Mouse (Mus musculus) midbrain, postnatal 0 days (tissue): ENCODE measurements at regions not wholly inside any gene's neighbourhood (a gene's known extent, or its start where the extent isn't known, plus 50 kb on each side); places are given as distances from the start of the nearest gene placed in this dataset.

Source experiments
- ATAC-seq: fragments of 200-750 bp; cut with Nextera tagmentation; 2 replicates; pipeline ENCODE4 v1.8.0; 2017; ENCODE audit warnings: moderate number of reproducible peaks, mild to moderate bottlenecking, moderate TSS enrichment, moderate library complexity; ENCODE audit not compliant: low FRiP score
- DNase-seq: peaks from one replicate; pipeline ENCODE4 v3.0.0-alpha.2; 2015; ENCODE audit warnings: low spot score
- H3K27ac ChIP-seq: fragments of 300-500 bp; sonication (generic); 2 replicates; pipeline ENCODE4 v1.5.1; 2014; ENCODE audit warnings: low read depth, mild to moderate bottlenecking, low read length, mixed read lengths
- H3K27me3 ChIP-seq: fragments of 300-500 bp; sonication (generic); 2 replicates; pipeline ENCODE4 v1.6.1; 2014; ENCODE audit warnings: low read length, control low read depth, mixed read lengths; ENCODE audit not compliant: insufficient read depth
- H3K36me3 ChIP-seq: fragments of 300-500 bp; sonication (generic); 2 replicates; pipeline ENCODE4 v1.6.1; 2014; ENCODE audit warnings: low read length, control low read depth, mixed read lengths; ENCODE audit not compliant: insufficient read depth
- H3K4me1 ChIP-seq: fragments of 300-500 bp; sonication (generic); 2 replicates; pipeline ENCODE4 v1.6.1; 2014; ENCODE audit warnings: mild to moderate bottlenecking, control low read depth, antibody characterized with exemption, low read length, mixed read lengths; ENCODE audit not compliant: insufficient read depth
- H3K4me2 ChIP-seq: fragments of 300-500 bp; sonication (generic); 2 replicates; pipeline ENCODE4 v1.6.1; 2014; ENCODE audit warnings: low read depth, mild to moderate bottlenecking, low read length, mixed read lengths; ENCODE audit not compliant: poor library complexity, severe bottlenecking
- H3K4me3 ChIP-seq: fragments of 300-500 bp; sonication (generic); 2 replicates; pipeline ENCODE4 v1.5.1; 2014; ENCODE audit warnings: low read depth, mild to moderate bottlenecking, low read length, moderate library complexity
- H3K9ac ChIP-seq: fragments of 300-500 bp; sonication (generic); replicated peaks from 2 replicates; pipeline ENCODE4 v1.6.1; 2014; ENCODE audit warnings: mild to moderate bottlenecking, low read length, moderate library complexity, mixed read lengths; ENCODE audit not compliant: poor library complexity, severe bottlenecking
- H3K9me3 ChIP-seq: fragments of 300-500 bp; sonication (generic); 2 replicates; pipeline ENCODE4 v1.6.1; 2016; ENCODE audit warnings: low read length, control low read depth
- CTCF ChIP-seq: IDR thresholded peaks from 2 replicates; pipeline ENCODE4 v1.5.1; 2016; ENCODE audit warnings: antibody characterized with exemption, mild to moderate bottlenecking
- WGBS: fragments of 180-500 bp; shearing (Covaris S2); extraction: QIAGEN DNeasy Blood & Tissue Kit; methylation state at CpG from one replicate; pipeline ENCODE4 v1.1.7; 2014; 5-methylcytosine and 5-hydroxymethylcytosine counted together

- Histone ChIP-seq H3K4me2 (no peak overlapping the region), H3K9me3 (no peaks in the 10 kb centered on the region), H3K4me1 (no peaks in the 10 kb centered on the region), H3K36me3 (no peaks in the 10 kb centered on the region), H3K9ac (no peak overlapping the region), H3K27ac (no peak overlapping the region), H3K4me3 (no peak overlapping the region), H3K27me3 (no peaks in the 10 kb centered on the region)
- no peak for ATAC-seq
- TF ChIP-seq CTCF, result no peak
- 83% methylated on average over 5 of the region's 5 CpGs for WGBS
- DNase-seq, result no peak
Observed at GRCm38 (mm10) chr16:50065336-50066082, 265.2 kb downstream of the Cd47 start.

DNA sequence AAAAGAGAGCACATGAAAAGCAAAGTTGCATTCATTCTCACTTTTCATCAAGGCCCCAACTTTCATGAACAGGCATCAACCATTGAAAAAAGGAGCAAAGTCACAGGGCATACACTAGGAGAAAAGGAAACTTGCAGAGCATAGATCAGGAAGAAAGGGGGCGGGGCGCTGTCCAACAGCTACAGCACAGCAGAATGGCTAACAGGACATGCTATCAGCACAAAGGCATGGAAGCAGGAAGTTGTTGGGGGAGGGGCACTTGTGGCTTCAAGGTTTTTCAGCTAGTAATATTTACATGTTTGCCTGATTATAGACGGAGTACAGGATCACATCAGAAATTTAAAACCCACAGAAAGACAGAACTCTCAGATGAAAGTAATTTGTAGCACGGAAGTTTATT is 268.7 kb downstream of the Cd47 start:
- no peaks in the 10 kb centered on the region for H3K27me3 ChIP-seq
- no peaks in the 10 kb centered on the region for H3K36me3 ChIP-seq
- DNase-seq (no peak), ATAC-seq (no peak)
- H3K9ac ChIP-seq, result no peak overlapping the region
- H3K4me1 ChIP-seq, result no peaks in the 10 kb centered on the region
- no peaks in the 10 kb centered on the region for H3K9me3 ChIP-seq
- TF ChIP-seq CTCF, result no peak; the same call in 1 of the 2 replicates
- no peak overlapping the region for H3K4me3 ChIP-seq
- no peak overlapping the region for H3K27ac ChIP-seq
- WGBS, result 88% methylated on average over 4 of the region's 4 CpGs
- no peak overlapping the region for H3K4me2 ChIP-seq

GRCm38 (mm10) chr16:50070728-50071127 is 270.4 kb downstream of the Cd47 start:
- Histone ChIP-seq H3K4me1 (no peaks in the 10 kb centered on the region), H3K36me3 (no peaks in the 10 kb centered on the region), H3K9me3 (no peaks in the 10 kb centered on the region), H3K9ac (no peak overlapping the region), H3K27me3 (no peaks in the 10 kb centered on the region), H3K27ac (no peak overlapping the region), H3K4me3 (no peak overlapping the region), H3K4me2 (no peak overlapping the region)
- WGBS, result 65% methylated on average over 4 of the region's 4 CpGs
- ATAC-seq (no peak), DNase-seq (no peak)
- no peak for TF ChIP-seq CTCF

- Histone ChIP-seq H3K9me3 (no peaks in the 10 kb centered on the region), H3K27ac (no peak overlapping the region), H3K4me2 (peak overlapping the region; percentile 35), H3K36me3 (no peaks in the 10 kb centered on the region), H3K9ac (no peak overlapping the region), H3K27me3 (no peaks in the 10 kb centered on the region), H3K4me1 (no peaks in the 10 kb centered on the region), H3K4me3 (no peak overlapping the region; the same call in 1 of the 2 replicates)
- no peak for TF ChIP-seq CTCF
- DNase-seq (no peak), ATAC-seq (no peak)
- WGBS, result 27% methylated on average over 14 of the region's 14 CpGs
Observed at GRCm38 (mm10) chr16:50072853-50073360, 272.6 kb downstream of the Cd47 start.

- Histone ChIP-seq H3K36me3 (no peaks in the 10 kb centered on the region), H3K4me3 (no peak overlapping the region), H3K4me1 (no peaks in the 10 kb centered on the region), H3K27me3 (no peaks in the 10 kb centered on the region), H3K9ac (no peak overlapping the region), H3K4me2 (no peak overlapping the region), H3K9me3 (no peaks in the 10 kb centered on the region), H3K27ac (no peak overlapping the region)
- no peak for DNase-seq
- 85% methylated on average over 4 of the region's 4 CpGs for WGBS
- no peak for ATAC-seq
- peak; percentile 61 for TF ChIP-seq CTCF
Observed at GRCm38 (mm10) chr16:50073979-50074378, 273.6 kb downstream of the Cd47 start.

DNA sequence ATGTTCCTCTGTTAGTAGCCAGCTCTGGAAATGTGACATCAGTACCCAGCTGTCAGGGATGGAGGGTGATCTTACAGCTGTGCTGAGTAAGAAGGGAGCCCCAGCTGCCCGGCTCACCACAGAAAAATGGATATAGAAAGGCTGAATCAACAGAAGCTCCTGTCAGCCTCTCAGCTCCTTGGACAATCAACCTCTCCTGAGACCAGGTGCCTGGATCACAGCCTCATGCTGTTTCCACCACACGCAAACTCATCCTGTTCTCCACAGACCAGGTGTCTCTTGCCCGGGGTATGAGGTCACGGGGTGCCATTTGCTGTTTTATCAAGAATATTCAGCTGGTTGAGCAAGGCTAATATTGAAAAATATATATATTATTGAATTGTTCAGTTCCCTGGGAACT is 275.3 kb downstream of the Cd47 start:
- Histone ChIP-seq H3K9me3 (no peaks in the 10 kb centered on the region), H3K4me3 (no peak overlapping the region), H3K27ac (no peak overlapping the region), H3K4me2 (no peak overlapping the region), H3K36me3 (no peaks in the 10 kb centered on the region), H3K27me3 (no peaks in the 10 kb centered on the region), H3K4me1 (no peaks in the 10 kb centered on the region), H3K9ac (no peak overlapping the region)
- WGBS, result 64% methylated on average over 4 of the region's 4 CpGs
- no peak for TF ChIP-seq CTCF
- ATAC-seq (0 out of 2 replicates have a peak, but pooled peaks have one; percentile 47), DNase-seq (no peak)
